Mouse (Mus musculus) stomach, postnatal 0 days (tissue): ENCODE data around the gene Bicc1. TPM values are rescaled to one million over a fixed set of nuclear protein-coding genes. Genes with fewer than 3 reads are reported as not detected.

Source experiments
- ATAC-seq: fragments of 200-750 bp; cut with Nextera tagmentation; 2 replicates; pipeline ENCODE4 v1.8.0; 2017; ENCODE audit not compliant: low FRiP score, low TSS enrichment
- DNase-seq: peaks from one replicate; pipeline ENCODE4 v3.0.0-alpha.2; 2016; ENCODE audit warnings: low spot score
- H3K27ac ChIP-seq: fragments of 300-500 bp; sonication (generic); replicated peaks from 2 replicates; pipeline ENCODE4 v1.5.1; 2014; ENCODE audit warnings: mild to moderate bottlenecking, control low read depth
- H3K27me3 ChIP-seq: fragments of 300-500 bp; sonication (generic); 2 replicates; pipeline ENCODE4 v1.6.1; 2014; ENCODE audit warnings: low read length; ENCODE audit not compliant: control insufficient read depth, insufficient read depth
- H3K36me3 ChIP-seq: fragments of 300-500 bp; sonication (generic); 2 replicates; pipeline ENCODE4 v1.6.1; 2014; ENCODE audit warnings: low read length, mixed read lengths; ENCODE audit not compliant: control insufficient read depth, insufficient read depth
- H3K4me1 ChIP-seq: fragments of 300-500 bp; sonication (generic); replicated peaks from 2 replicates; pipeline ENCODE4 v1.6.1; 2014; ENCODE audit warnings: antibody characterized with exemption; ENCODE audit not compliant: control insufficient read depth, insufficient read depth
- H3K4me2 ChIP-seq: fragments of 300-500 bp; sonication (generic); replicated peaks from 2 replicates; pipeline ENCODE4 v1.6.1; 2014; ENCODE audit warnings: low read depth, mild to moderate bottlenecking, control low read depth, moderate library complexity
- H3K4me3 ChIP-seq: fragments of 300-500 bp; sonication (generic); 2 replicates; pipeline ENCODE4 v1.5.1; 2014; ENCODE audit warnings: low read depth, low read length, control low read depth
- H3K9ac ChIP-seq: fragments of 300-500 bp; sonication (generic); 2 replicates; pipeline ENCODE4 v1.6.1; 2014; ENCODE audit warnings: mild to moderate bottlenecking, low read length, control low read depth, mixed read lengths
- H3K9me3 ChIP-seq: fragments of 300-500 bp; sonication (generic); 2 replicates; pipeline ENCODE4 v1.6.1; 2016; ENCODE audit warnings: low read length; ENCODE audit not compliant: control insufficient read depth
- CTCF ChIP-seq: IDR thresholded peaks from 2 replicates; pipeline ENCODE4 v1.5.1; 2016; ENCODE audit warnings: antibody characterized with exemption, low read depth, mild to moderate bottlenecking, moderate library complexity
- EP300 ChIP-seq: optimal IDR thresholded peaks from 2 replicates; pipeline ENCODE3; 2016; ENCODE audit warnings: antibody characterized with exemption
- WGBS: fragments of 180-500 bp; shearing (Covaris S2); extraction: QIAGEN DNeasy Blood & Tissue Kit; methylation state at CpG from one replicate; pipeline ENCODE4 v1.1.7; 2014; 5-methylcytosine and 5-hydroxymethylcytosine counted together
- polyA plus RNA-seq: library from polyadenylated mRNA; unstranded; fragments of >200 nt; fragmentation: Nextera tagmentation; extraction: Ambion mirVana; gene quantifications from 2 replicates; pipeline ENCODE4 v1.2.1, GENCODE M21; 2015

Bicc1 gene
- polyA plus RNA-seq, 1 experiment from 2014 or later: 9.8 TPM

DNA sequence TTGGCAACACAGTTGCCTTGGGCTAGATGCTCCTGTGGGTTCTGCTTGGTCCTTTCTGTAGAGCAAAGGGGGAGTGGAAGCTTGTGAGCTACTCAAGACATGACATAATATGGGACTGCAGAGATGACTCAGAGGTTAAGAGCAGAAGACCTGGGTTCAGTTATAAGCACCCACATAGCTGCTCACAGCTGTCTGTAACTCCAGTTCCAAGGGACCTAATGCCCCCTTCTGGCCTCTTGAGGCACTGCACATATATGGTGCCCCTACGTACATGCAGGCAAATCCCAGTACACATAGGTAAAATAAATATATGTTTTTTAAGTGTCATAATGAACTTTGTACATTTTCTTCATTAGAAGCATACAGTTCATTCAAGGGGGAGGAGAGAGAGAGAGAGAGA lies 11.9 kb upstream of the Bicc1 start:
- no peaks in the 10 kb centered on the region for H3K9me3 ChIP-seq
- H3K4me3 ChIP-seq: no peak overlapping the region
- ATAC-seq: no peak
- DNase-seq: no peak
- TF ChIP-seq EP300 (no peak), CTCF (peak; percentile 12)
- no peaks in the 10 kb centered on the region for H3K36me3 ChIP-seq
- no peak overlapping the region for H3K4me2 ChIP-seq
- no peaks in the 10 kb centered on the region for H3K27me3 ChIP-seq
- H3K4me1 ChIP-seq: no peaks in the 10 kb centered on the region
- WGBS: 94% methylated on average over 1 of the region's 1 CpGs
- H3K9ac ChIP-seq: no peak overlapping the region
- H3K27ac ChIP-seq: no peak overlapping the region

DNA sequence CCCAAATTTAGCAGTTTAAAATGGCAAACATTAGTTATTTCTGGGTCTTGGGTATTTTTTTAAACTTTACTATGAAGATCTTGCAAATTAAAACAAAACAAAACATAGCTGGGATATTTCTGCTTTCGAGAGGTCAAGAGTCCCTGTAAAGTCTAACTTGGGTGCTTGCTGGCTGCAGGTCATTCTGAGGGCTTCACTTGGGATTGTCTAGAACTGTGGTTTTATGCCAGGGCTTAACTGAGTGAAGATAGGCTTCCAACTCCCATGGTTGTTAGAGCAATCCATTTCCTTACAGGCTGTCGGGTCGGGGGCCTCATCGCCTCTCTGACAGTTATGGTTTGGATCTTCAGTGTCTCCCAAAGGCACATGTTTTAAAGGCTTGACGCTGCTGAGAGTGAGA lies 11.3 kb upstream of the Bicc1 start:
- H3K4me2 ChIP-seq: no peak overlapping the region
- WGBS: 83% methylated on average over 5 of the region's 5 CpGs
- DNase-seq: no peak
- no peak overlapping the region for H3K27ac ChIP-seq
- no peaks in the 10 kb centered on the region for H3K27me3 ChIP-seq
- H3K4me1 ChIP-seq: no peaks in the 10 kb centered on the region
- no peak overlapping the region for H3K9ac ChIP-seq
- H3K9me3 ChIP-seq: no peaks in the 10 kb centered on the region
- TF ChIP-seq CTCF (no peak), EP300 (no peak)
- no peak overlapping the region for H3K4me3 ChIP-seq
- no peak for ATAC-seq
- no peaks in the 10 kb centered on the region for H3K36me3 ChIP-seq

DNA sequence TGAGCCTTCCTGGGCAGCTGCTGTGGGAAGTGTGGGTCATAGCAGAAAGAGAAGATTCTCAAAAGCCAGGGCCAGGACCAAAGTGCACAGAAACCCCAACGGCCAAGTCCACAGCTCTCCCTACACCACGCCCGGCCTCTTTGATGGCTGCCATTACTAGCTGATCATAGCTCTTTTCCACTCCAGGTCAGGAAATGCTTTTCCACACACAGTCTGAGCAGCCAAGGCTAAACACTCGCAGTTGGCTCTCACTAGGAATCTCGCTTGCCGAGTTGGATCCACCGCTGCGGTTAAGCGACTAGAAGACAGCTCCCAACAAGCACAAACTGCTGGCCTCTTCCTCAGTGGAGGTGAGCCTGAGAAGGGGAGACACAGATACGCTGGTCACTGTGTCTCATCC lies 10.3 kb upstream of the Bicc1 start:
- Histone ChIP-seq H3K4me2 (no peak overlapping the region), H3K9me3 (no peaks in the 10 kb centered on the region), H3K4me3 (no peak overlapping the region), H3K9ac (no peak overlapping the region), H3K27ac (no peak overlapping the region), H3K36me3 (no peaks in the 10 kb centered on the region), H3K4me1 (no peaks in the 10 kb centered on the region), H3K27me3 (no peaks in the 10 kb centered on the region)
- no peak for ATAC-seq
- no peak for DNase-seq
- TF ChIP-seq CTCF (no peak), EP300 (no peak)
- WGBS: 79% methylated on average over 10 of the region's 10 CpGs

DNA sequence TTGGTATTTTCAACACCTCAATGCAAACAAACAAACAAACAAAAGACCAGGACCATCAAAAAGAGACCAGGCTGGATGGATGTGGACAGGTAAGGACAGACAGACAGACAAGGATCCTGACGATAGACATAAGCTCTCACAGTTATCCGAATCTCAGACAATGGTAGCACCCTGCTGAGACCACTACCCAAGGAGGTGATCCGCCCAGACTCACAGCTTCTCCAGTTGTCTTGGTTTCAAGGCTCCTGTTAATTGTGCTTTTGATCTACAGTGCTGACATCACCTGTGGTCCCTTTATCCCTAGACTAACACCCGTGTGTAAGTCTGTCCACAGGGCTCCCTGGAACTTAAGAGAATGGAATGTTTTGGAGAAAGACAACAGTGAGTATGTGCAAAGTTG lies 9.7 kb upstream of the Bicc1 start:
- 59% methylated on average over 4 of the region's 4 CpGs for WGBS
- Histone ChIP-seq H3K36me3 (no peaks in the 10 kb centered on the region), H3K4me3 (no peak overlapping the region), H3K9me3 (no peaks in the 10 kb centered on the region), H3K27ac (no peak overlapping the region), H3K27me3 (no peaks in the 10 kb centered on the region), H3K9ac (no peak overlapping the region), H3K4me2 (no peak overlapping the region), H3K4me1 (no peaks in the 10 kb centered on the region)
- TF ChIP-seq CTCF: no peak
- no peak for TF ChIP-seq EP300
- ATAC-seq (no peak), DNase-seq (no peak)

DNA sequence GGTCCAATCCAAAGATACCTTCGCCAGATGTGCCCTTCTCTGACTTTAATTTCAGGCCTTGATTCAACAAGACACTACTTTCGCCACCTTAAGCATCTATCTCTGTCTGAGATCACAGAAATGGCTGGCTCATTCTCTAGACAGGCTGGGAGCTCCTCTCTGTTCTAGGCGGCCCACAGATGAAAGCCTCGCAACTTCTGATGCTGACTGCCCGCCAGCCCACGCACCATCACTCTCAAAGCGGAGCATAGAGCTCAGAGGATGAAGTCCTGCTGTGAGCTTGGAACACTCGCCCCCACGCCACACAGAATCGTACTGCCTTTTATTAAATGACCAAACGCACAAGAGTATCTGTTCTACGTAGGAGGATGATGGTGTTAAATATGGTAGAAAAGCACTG lies 949 bp upstream of the Bicc1 start:
- no peak overlapping the region for H3K4me2 ChIP-seq
- no peak for TF ChIP-seq EP300
- TF ChIP-seq CTCF: no peak
- no peak overlapping the region for H3K4me3 ChIP-seq
- ATAC-seq (no peak), DNase-seq (no peak)
- no peak overlapping the region for H3K9ac ChIP-seq
- no peaks in the 10 kb centered on the region for H3K27me3 ChIP-seq
- H3K9me3 ChIP-seq: no peaks in the 10 kb centered on the region
- H3K4me1 ChIP-seq: no peaks in the 10 kb centered on the region
- H3K27ac ChIP-seq: no peak overlapping the region
- H3K36me3 ChIP-seq: no peaks in the 10 kb centered on the region
- 89% methylated on average over 12 of the region's 12 CpGs for WGBS

DNA sequence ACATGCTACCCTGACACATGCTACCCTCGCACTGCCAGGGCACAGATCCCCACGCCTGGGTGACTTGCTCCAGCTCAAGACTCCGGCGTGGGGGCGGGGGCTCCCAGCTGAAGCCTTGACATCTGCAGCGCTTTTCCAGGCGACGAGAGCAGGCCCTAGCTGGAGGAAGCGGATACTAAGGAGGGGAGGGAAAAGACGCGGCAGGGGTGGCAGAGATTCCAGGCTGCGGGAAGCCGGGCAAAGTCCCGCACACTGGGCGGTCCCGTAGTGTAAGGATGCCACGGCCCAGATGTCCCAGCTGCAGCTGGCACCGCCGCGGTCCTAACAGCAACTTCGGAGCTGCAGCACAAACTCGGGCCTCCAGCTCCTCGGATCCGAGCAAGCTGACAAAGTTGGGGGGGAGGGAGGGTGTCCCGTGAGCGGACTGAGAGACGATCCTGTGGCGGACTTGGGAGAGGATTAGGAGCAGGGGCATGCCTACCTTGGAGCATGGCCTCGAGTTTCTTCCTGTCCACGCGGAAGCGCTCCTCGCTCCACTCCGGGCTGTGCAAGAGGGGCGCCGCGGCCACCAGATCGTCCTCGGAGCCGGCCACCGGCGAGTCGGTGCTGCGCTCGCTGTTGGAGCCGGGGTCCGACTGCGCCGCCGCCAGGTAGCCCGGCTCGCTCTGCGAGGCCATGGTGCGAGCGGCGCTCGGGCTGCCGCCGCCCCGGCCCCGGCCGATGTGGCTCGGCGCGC lies 392 bp downstream of the Bicc1 start:
- ATAC-seq (peak; percentile 71), DNase-seq (peak; percentile 34)
- no peak for TF ChIP-seq CTCF
- TF ChIP-seq EP300: no peak
- Histone ChIP-seq H3K36me3 (no peaks in the 10 kb centered on the region), H3K4me2 (peak overlapping the region; percentile 93), H3K27ac (peak overlapping the region; percentile 79), H3K9me3 (no peaks in the 10 kb centered on the region), H3K9ac (peak overlapping the region; percentile 73), H3K4me1 (no peaks in the 10 kb centered on the region), H3K4me3 (peak overlapping the region; percentile 70), H3K27me3 (no peaks in the 10 kb centered on the region)
- under 1% methylated on average over 59 of the region's 65 CpGs for WGBS
